Mouse (Mus musculus) brain, embryonic 14.5 days (tissue): ENCODE results near the gene Teddm2.

Experiments used
- CTCF ChIP-seq: fragments of 200-500 bp; IDR thresholded peaks from 2 replicates; pipeline ENCODE4 v1.5.1; 2012; ENCODE audit warnings: inconsistent platforms, mild to moderate bottlenecking, moderate library complexity, borderline replicate concordance; ENCODE audit not compliant: insufficient read depth, insufficient read length; ENCODE audit errors: extremely low read depth
- POLR2A ChIP-seq: fragments of 200-500 bp; IDR thresholded peaks from 2 replicates; pipeline ENCODE4 v1.6.1; 2012; ENCODE audit warnings: mild to moderate bottlenecking, inconsistent platforms, borderline replicate concordance; ENCODE audit not compliant: poor library complexity, insufficient read depth, insufficient read length, severe bottlenecking; ENCODE audit errors: extremely low read depth

- TF ChIP-seq CTCF (no peak), POLR2A (no peak)
These were observed 9.4 kb upstream of the Teddm2 start for GRCm38 (mm10) chr1:153909213-153909962.
